ENCODE assay signal across 8 mouse cellular contexts in the genomic region with DNA sequence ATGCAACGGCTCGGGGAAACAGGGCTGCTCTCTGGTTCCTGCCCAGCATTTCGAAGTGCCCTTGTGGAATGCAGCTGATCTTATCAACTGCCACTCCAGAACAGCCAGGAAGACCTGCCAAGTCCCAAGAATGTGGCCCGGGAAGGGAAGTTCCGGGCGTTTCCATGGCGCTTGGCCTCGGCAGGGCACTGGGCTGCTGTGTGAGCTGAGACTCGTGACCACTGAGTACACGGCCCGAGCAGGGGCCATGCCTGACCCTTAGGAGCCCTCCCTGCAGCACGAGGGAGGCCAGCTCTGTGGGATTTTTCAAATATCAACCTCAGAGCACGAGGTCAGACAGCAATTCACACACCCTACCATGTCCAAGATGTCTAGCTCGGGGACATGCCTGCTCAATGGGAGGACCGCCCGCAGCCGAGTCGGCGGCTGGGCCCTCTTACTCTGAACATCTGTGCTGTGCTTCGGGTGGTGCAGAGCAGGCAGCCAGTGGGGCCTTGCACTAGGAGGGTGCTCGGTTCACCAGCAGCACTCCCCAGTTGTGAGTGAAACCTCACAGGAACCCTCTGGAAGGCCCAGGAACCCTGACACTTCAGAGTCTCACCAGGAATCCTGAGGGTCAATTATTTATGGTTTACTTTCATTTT. TPM values are rescaled to one million over a fixed set of nuclear protein-coding genes. Genes with fewer than 3 reads are reported as not detected.
A peak's percentile ranks its signal among the peaks of the same experiment; 100 is the strongest.
DNase-seq lines count a peak whose midpoint lies in the region; ATAC-seq and TF ChIP-seq lines count a peak whose summit lies in the region.

No protein-coding gene starts in this region.

- H3K4me2 ChIP-seq in hindbrain, postnatal 0 days (ENCODE audit: low read depth, low read length) = no peak overlapping the region
- peak overlapping the region; percentile 89 for H3K4me2 ChIP-seq in liver, embryonic 13.5 days

- no peaks in the 10 kb centered on the region for H3K79me2 ChIP-seq in C2C12 (ENCODE audit: control insufficient read depth, insufficient read depth)

- no peaks in the 10 kb centered on the region for H3K36me3 ChIP-seq in C2C12 (ENCODE audit: control insufficient read depth, insufficient read depth)
- H3K36me3 ChIP-seq in hindbrain, postnatal 0 days (ENCODE audit: insufficient read depth, low read length) = no peaks in the 10 kb centered on the region
- peaks cover 8% of the 10 kb centered on the region for H3K36me3 ChIP-seq in liver, embryonic 13.5 days

- peak overlapping the region; percentile 45 for H3K27ac ChIP-seq in hindbrain, postnatal 0 days
- H3K27ac ChIP-seq in liver, embryonic 13.5 days = peak overlapping the region; percentile 100

- no peak overlapping the region for H3K4me3 ChIP-seq in C2C12 (ENCODE audit: insufficient read depth, poor library complexity, severe bottlenecking)
- no peak overlapping the region for H3K4me3 ChIP-seq in hindbrain, postnatal 0 days (ENCODE audit: low read length)
- H3K4me3 ChIP-seq in liver, embryonic 13.5 days (replicated peaks) = peak overlapping the region; percentile 98

- TF ChIP-seq CTCF in C2C12 (IDR thresholded peaks at IDR 0.05; ENCODE audit: control insufficient read depth, insufficient read depth, insufficient read length) = no peak
- no peak for TF ChIP-seq CTCF in hindbrain, postnatal 0 days (IDR thresholded peaks at IDR 0.05; ENCODE audit: low read depth)

- peak overlapping the region; percentile 31 for H3ac ChIP-seq in C2C12 (ENCODE audit: control insufficient read depth, insufficient read length, low read depth)

- peak; percentile 89 to 94 for DNase-seq in adrenal gland, adult (ENCODE audit: inconsistent age in 2 of 2, low spot score in 1 of 2)
- DNase-seq in gastrocnemius, postnatal 10 days = peak; percentile 63
- DNase-seq in hindbrain, postnatal 0 days (ENCODE audit: low spot score) = peak; percentile 58
- DNase-seq in liver, embryonic 13.5 days = no peak
- DNase-seq in ovary, postnatal 14 days (ENCODE audit: low spot score) = peak; percentile 42
- DNase-seq in frontal cortex, postnatal 25 days (ENCODE audit: low spot score in 2 of 2) = no peak

- H3K4me1 ChIP-seq in hindbrain, postnatal 0 days (ENCODE audit: insufficient read depth, low read length) = peaks cover 26% of the 10 kb centered on the region
- H3K4me1 ChIP-seq in liver, embryonic 13.5 days (replicated peaks) = peaks cover 93% of the 10 kb centered on the region

- H3K79me3 ChIP-seq in C2C12 (ENCODE audit: low read depth) = no peaks in the 10 kb centered on the region

- peak; percentile 55 for ATAC-seq in hindbrain, postnatal 0 days
- ATAC-seq in liver, embryonic 13.5 days (ENCODE audit: low read depth) = no peak
- ATAC-seq in monocyte, adult 5-6 weeks (replicated peaks; ENCODE audit: insufficient number of reproducible peaks, low FRiP score, low TSS enrichment, poor library complexity, severe bottlenecking) = no peak

- H3K9ac ChIP-seq in hindbrain, postnatal 0 days (replicated peaks; ENCODE audit: low read length) = no peak overlapping the region
- peak overlapping the region; percentile 97 for H3K9ac ChIP-seq in liver, embryonic 13.5 days

- H3K9me3 ChIP-seq in hindbrain, postnatal 0 days (ENCODE audit: low read length) = no peaks in the 10 kb centered on the region
- H3K9me3 ChIP-seq in liver, embryonic 13.5 days (replicated peaks) = no peaks in the 10 kb centered on the region

- 37% methylated on average over 21 of the region's 21 CpGs for WGBS in hindbrain, postnatal 0 days
- 13% methylated on average over 21 of the region's 21 CpGs for WGBS in liver, embryonic 13.5 days (ENCODE audit: insufficient replicate concordance)

- no peaks in the 10 kb centered on the region for H3K27me3 ChIP-seq in C2C12 (ENCODE audit: control insufficient read depth, insufficient read depth, insufficient read length)
- H3K27me3 ChIP-seq in hindbrain, postnatal 0 days (ENCODE audit: insufficient read depth, low read length) = no peaks in the 10 kb centered on the region
- no peaks in the 10 kb centered on the region for H3K27me3 ChIP-seq in liver, embryonic 13.5 days

TF ChIP-seq in C2C12, 6 proteins besides CTCF, POLR2A, EP300 and RAD21:
- TF ChIP-seq FOSL1 (IDR thresholded peaks at IDR 0.05; ENCODE audit: insufficient read depth, low read length, poor library complexity, severe bottlenecking) (no peak), MAX (IDR thresholded peaks at IDR 0.05) (no peak), USF1 (IDR thresholded peaks at IDR 0.05; ENCODE audit: low read depth) (peak; percentile 5)

RNA-seq across cellular contexts. Expression of gene Gpr146, which starts 1.6 kb away (rescaled TPM):
- polyA plus RNA-seq in C2C12 (2012; fragmentation: generic; extraction: Trizol) = 1.7 TPM
- total RNA-seq in gastrocnemius, postnatal 10 days (2021) = 10 to 100 TPM; 13.0 to 19.0 TPM
- 8.1 and 10.1 TPM in 2 replicates for total RNA-seq in hindbrain, postnatal 0 days (2014; rRNA removed)
- 3.7 and 4.4 TPM in 2 replicates for polyA plus RNA-seq in hindbrain, postnatal 0 days (2015; fragmentation: Nextera tagmentation; extraction: Ambion mirVana)
- polyA plus RNA-seq in liver, embryonic 13.5 days (2015; fragmentation: Nextera tagmentation; extraction: Ambion mirVana) = 18.8 and 20.2 TPM in 2 replicates
- 6.9 to 10.8 TPM (median 9.8 TPM) in 3 replicates for total RNA-seq in monocyte, adult 5-6 weeks (2017)

RNA-seq across cellular contexts. Expression of gene C130050O18Rik, which starts 26.0 kb away (rescaled TPM):
- polyA plus RNA-seq in C2C12 (2012; fragmentation: generic; extraction: Trizol) = 0.20 TPM
- 1 to 10 TPM; 1.0 to 1.5 TPM for total RNA-seq in gastrocnemius, postnatal 10 days (2021)
- 1.1 TPM in 1 of 2 replicates, not detected in the other for total RNA-seq in hindbrain, postnatal 0 days (2014; rRNA removed)
- polyA plus RNA-seq in hindbrain, postnatal 0 days (2015; fragmentation: Nextera tagmentation; extraction: Ambion mirVana) = 0.34 TPM in 1 of 2 replicates, not detected in the other
- polyA plus RNA-seq in liver, embryonic 13.5 days (2015; fragmentation: Nextera tagmentation; extraction: Ambion mirVana) = 0.89 and 1.1 TPM in 2 replicates
- 28.4 to 51.7 TPM (median 32.7 TPM) in 3 replicates for total RNA-seq in monocyte, adult 5-6 weeks (2017)

RNA-seq across cellular contexts. Expression of gene Cyp2w1, which starts 26.7 kb away (rescaled TPM):
- not detected for polyA plus RNA-seq in C2C12 (2012; fragmentation: generic; extraction: Trizol)
- total RNA-seq in gastrocnemius, postnatal 10 days (2021) = not detected
- total RNA-seq in hindbrain, postnatal 0 days (2014; rRNA removed) = not detected in 2 replicates
- polyA plus RNA-seq in hindbrain, postnatal 0 days (2015; fragmentation: Nextera tagmentation; extraction: Ambion mirVana) = not detected in 2 replicates
- polyA plus RNA-seq in liver, embryonic 13.5 days (2015; fragmentation: Nextera tagmentation; extraction: Ambion mirVana) = not detected in 2 replicates
- total RNA-seq in monocyte, adult 5-6 weeks (2017) = not detected in 3 replicates

RNA-seq across cellular contexts. Expression of gene Cox19, which starts 27.9 kb away (rescaled TPM):
- 52.9 TPM for polyA plus RNA-seq in C2C12 (2012; fragmentation: generic; extraction: Trizol)
- 10 to 100 TPM; 72.0 to 76.4 TPM for total RNA-seq in gastrocnemius, postnatal 10 days (2021)
- 93.7 and 106 TPM in 2 replicates for total RNA-seq in hindbrain, postnatal 0 days (2014; rRNA removed)
- polyA plus RNA-seq in hindbrain, postnatal 0 days (2015; fragmentation: Nextera tagmentation; extraction: Ambion mirVana) = 86.3 and 91.0 TPM in 2 replicates
- 68.5 and 72.3 TPM in 2 replicates for polyA plus RNA-seq in liver, embryonic 13.5 days (2015; fragmentation: Nextera tagmentation; extraction: Ambion mirVana)
- 9.5 to 46.4 TPM (median 15.2 TPM) in 3 replicates for total RNA-seq in monocyte, adult 5-6 weeks (2017)

RNA-seq across cellular contexts. Expression of gene Gper1, which starts 43.8 kb away (rescaled TPM):
- 18.8 TPM for polyA plus RNA-seq in C2C12 (2012; fragmentation: generic; extraction: Trizol)
- 1 to 10 TPM; 2.3 to 2.7 TPM for total RNA-seq in gastrocnemius, postnatal 10 days (2021)
- 5.8 and 9.6 TPM in 2 replicates for total RNA-seq in hindbrain, postnatal 0 days (2014; rRNA removed)
- 5.6 and 6.2 TPM in 2 replicates for polyA plus RNA-seq in hindbrain, postnatal 0 days (2015; fragmentation: Nextera tagmentation; extraction: Ambion mirVana)
- polyA plus RNA-seq in liver, embryonic 13.5 days (2015; fragmentation: Nextera tagmentation; extraction: Ambion mirVana) = 0.17 and 0.31 TPM in 2 replicates
- 0.53 to 1.3 TPM in 2 of 3 replicates, not detected in the other for total RNA-seq in monocyte, adult 5-6 weeks (2017)

Comparison
In these comparisons a context has a peak if more than half of its experiments do, and no peak if none do; other contexts are left out.
1. DNase-seq: peak in adrenal gland, adult (2 of 2), gastrocnemius, postnatal 10 days (single experiment), hindbrain, postnatal 0 days (single experiment) and ovary, postnatal 14 days (single experiment); none in liver, embryonic 13.5 days (single experiment) and frontal cortex, postnatal 25 days (0 of 2).
2. RNA of gene C130050O18Rik, which starts 26.0 kb away (total RNA-seq): 28.4 to 51.7 TPM in monocyte, adult 5-6 weeks; 1.0 to 1.5 TPM in gastrocnemius, postnatal 10 days and 1.1 TPM in hindbrain, postnatal 0 days; every median in the first group is over 10 times any median in the second.